Mouse (Mus musculus): ENCODE data around the gene Sec61b. TPM values are rescaled to one million over a fixed set of nuclear protein-coding genes. Genes with fewer than 3 reads are reported as not detected.
A peak's percentile ranks its signal among the peaks of the same experiment; 100 is the strongest.

Gene Sec61b
- total RNA-seq, 1 experiment from 2014 or later: 116 TPM

DNA sequence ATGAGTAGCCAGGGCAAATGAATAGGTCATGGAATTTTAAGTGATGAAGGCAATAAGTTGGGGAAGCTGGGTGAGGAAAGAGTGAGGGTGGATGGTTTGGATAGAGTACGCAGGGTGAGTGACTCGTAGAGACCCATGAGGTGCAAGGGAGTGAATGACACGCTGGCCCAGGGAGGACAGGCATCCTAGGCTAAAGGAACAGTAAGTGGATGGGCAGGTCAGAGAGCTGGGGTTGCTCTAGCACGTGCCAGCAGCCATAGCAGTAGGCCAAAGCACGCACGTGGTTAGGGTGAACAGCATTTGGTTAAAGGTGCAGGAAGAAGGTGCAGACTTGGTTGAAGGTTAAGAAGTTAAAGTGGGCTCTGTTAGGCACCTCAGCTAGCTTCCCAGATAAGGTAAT lies 3.1 kb downstream of the Sec61b start:
- no peak for ATAC-seq (replicated peaks; ENCODE audit: insufficient number of reproducible peaks, low FRiP score, low TSS enrichment, poor library complexity, severe bottlenecking)

GRCm38 (mm10) chr4:47480095-47480494 lies 5.6 kb downstream of the Sec61b start:
- ATAC-seq (replicated peaks; ENCODE audit: insufficient number of reproducible peaks, low FRiP score, low TSS enrichment, poor library complexity, severe bottlenecking): no peak

DNA sequence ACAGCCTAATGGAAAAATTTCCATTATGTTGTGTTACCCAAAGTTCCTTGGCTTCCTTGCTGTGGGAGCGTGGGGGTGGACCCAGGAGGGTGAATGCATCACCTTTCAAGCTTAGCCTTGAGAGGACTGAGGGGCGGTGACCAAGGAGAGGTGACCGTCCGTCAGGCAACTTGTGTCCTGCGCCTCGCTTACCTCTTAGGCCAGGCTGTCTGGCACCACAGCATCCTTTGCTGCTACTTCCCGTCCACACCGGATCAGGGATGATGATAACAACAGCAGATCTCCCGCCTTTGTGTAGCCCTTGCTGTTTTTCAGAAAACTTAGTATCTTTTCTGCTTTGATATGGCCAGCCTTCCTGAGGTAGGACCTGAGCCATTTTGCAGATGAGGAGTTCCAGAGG lies 6.1 kb downstream of the Sec61b start:
- no peak for ATAC-seq (replicated peaks; ENCODE audit: insufficient number of reproducible peaks, low FRiP score, low TSS enrichment, poor library complexity, severe bottlenecking)

DNA sequence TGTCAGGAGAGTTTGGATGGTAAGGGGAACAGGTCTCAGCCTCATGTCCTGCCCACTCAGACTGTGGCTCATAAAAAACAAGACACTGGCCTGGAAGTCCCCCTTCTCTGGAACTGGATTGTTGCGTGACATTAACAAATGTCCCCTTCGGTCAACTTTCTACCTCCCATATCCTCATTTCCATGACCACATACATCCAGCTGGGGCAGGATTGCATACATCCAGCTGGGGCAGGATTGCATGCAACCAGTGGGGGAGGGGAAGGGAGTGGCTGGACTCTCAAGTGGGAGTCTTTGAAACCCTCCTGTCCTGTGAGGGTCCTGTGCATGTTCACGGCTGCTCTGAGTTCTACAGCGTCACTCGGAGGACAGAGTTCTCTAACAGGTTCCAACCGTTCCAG lies 16.8 kb downstream of the Sec61b start:
- ATAC-seq (replicated peaks; ENCODE audit: insufficient number of reproducible peaks, low FRiP score, low TSS enrichment, poor library complexity, severe bottlenecking): no peak

DNA sequence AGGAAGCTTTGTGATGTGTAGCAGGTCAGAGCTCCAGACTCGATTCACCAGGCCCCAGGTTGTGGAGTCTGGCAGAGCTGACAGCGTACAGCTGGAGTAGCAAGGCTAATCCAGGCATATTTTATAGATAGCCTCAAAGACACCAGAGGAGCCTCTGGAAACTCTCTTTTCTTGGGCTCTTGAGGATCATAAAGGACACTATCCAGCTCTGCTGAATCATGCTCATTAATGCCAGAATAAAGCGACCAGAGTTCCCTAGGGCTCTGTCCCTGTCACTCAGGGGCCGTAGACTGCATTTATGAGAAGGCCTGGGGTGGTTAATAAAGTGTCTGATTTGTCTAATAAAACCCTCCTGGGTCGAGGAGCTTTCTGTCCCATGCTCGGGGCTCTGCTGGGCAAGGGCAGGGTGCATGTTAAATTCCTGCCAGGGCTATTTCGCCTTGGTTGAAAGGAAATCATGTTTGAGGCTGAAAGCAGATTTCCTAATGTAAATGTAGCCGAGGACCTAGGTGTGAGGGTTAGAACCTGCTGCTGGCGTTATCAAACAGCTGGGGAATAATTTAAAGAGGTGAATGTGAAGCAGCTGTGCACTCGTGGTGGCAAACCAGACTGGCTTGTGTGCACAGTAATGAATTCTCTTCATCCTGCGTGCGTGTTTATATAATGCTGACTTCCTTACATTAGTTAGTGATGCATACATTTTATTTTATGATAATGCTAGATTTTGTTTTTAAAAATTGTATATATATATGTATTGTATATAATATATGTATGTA lies 18.0 kb downstream of the Sec61b start:
- ATAC-seq (replicated peaks; ENCODE audit: insufficient number of reproducible peaks, low FRiP score, low TSS enrichment, poor library complexity, severe bottlenecking): no peak

- no peak for ATAC-seq (replicated peaks; ENCODE audit: insufficient number of reproducible peaks, low FRiP score, low TSS enrichment, poor library complexity, severe bottlenecking)
Observed at GRCm38 (mm10) chr4:47493456-47493855, 19.0 kb downstream of the Sec61b start.

GRCm38 (mm10) chr4:47494137-47494536 lies 19.7 kb downstream of the Sec61b start:
- ATAC-seq (replicated peaks; ENCODE audit: insufficient number of reproducible peaks, low FRiP score, low TSS enrichment, poor library complexity, severe bottlenecking): no peak

DNA sequence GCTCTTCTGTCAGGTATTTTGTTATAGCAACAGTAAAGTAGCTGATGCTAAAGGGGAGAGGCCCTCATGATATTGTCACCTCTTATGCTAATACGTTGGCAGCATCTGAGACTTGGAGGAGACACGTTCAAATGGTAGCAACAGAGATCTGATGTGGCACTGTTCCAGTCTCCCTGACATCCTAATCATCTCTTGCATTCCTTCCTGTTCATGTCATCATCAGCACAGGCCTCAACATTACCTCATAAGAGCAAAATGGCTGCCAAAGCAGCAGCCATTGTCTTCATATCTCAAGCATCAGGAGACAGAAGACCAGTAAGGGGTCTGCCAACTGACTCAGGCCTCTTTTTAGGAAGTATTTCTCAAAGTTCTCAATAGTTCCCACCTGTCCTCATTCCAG lies 20.2 kb downstream of the Sec61b start:
- no peak for ATAC-seq (replicated peaks; ENCODE audit: insufficient number of reproducible peaks, low FRiP score, low TSS enrichment, poor library complexity, severe bottlenecking)

GRCm38 (mm10) chr4:47497811-47498385 lies 23.4 kb downstream of the Sec61b start:
- ATAC-seq (replicated peaks; ENCODE audit: insufficient number of reproducible peaks, low FRiP score, low TSS enrichment, poor library complexity, severe bottlenecking): no peak

DNA sequence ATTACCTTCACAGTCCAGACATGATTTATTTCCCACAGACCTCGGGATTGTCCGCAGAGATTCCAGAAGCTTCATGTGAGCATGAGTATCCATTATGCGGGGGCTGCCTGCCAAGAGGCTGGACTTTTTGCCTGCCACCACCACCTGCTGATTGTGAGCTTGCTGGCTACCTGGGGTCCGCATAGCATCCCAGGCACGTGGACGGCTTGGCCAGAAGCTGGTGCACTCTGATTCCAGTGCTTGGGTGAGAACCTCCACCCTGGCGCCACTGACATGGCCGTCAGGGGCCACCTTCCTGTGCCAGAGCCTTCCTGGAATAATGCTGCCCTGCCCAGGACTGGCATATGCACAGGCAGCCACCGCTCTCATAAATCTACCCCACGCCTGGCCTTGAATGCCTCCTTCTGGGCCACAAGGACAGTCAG lies 24.7 kb downstream of the Sec61b start:
- no peak for ATAC-seq (replicated peaks; ENCODE audit: insufficient number of reproducible peaks, low FRiP score, low TSS enrichment, poor library complexity, severe bottlenecking)

GRCm38 (mm10) chr4:47502546-47502971 lies 28.1 kb downstream of the Sec61b start:
- ATAC-seq (replicated peaks; ENCODE audit: insufficient number of reproducible peaks, low FRiP score, low TSS enrichment, poor library complexity, severe bottlenecking): peak; percentile 68; the same call in 1 of the 2 replicates

DNA sequence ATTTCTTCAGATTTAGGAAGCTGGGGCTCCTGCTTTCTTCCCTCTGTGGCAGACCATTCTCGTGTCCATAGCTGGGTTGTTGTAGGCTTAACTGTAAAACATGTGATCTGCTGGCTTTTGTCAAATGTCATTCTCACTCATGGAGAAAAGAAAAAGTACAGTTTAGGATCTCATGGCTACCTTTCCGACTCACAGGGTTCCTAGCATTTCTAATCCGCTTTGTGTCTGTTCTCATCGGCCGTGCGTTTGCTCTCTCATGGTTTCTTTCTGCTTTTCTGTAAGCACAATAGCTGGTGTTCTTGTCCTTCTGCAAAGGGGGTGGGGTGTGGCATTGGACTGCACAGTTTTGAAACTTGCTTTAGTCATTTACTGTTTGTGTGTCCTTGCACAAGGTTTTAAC lies 28.6 kb downstream of the Sec61b start:
- ATAC-seq (replicated peaks; ENCODE audit: insufficient number of reproducible peaks, low FRiP score, low TSS enrichment, poor library complexity, severe bottlenecking): no peak

GRCm38 (mm10) chr4:47504841-47505517 lies 30.5 kb downstream of the Sec61b start:
- ATAC-seq (replicated peaks; ENCODE audit: insufficient number of reproducible peaks, low FRiP score, low TSS enrichment, poor library complexity, severe bottlenecking): no peak

- no peak for ATAC-seq (replicated peaks; ENCODE audit: insufficient number of reproducible peaks, low FRiP score, low TSS enrichment, poor library complexity, severe bottlenecking)
Observed at GRCm38 (mm10) chr4:47518551-47519181, 44.2 kb downstream of the Sec61b start.

DNA sequence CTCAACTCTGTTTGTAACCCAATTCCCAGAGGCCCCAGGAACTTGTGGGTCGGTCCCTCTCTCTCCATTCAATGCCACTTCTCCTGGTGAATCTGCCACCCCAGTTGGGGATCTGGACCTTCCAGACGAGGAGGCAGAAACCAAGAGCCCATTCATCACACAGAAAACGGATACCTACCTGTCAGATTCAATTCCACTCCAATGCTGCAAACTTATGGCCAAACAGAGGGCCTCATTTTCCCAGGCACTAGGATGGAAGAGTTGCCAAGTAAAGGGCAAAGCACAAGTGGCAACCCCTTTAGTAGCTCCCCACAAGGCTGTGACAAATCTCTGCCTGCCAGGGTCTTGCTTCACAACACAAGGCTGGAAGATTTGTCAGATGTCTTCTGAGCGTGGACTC lies 45.6 kb downstream of the Sec61b start:
- no peak for ATAC-seq (replicated peaks; ENCODE audit: insufficient number of reproducible peaks, low FRiP score, low TSS enrichment, poor library complexity, severe bottlenecking)

- no peak for ATAC-seq (replicated peaks; ENCODE audit: insufficient number of reproducible peaks, low FRiP score, low TSS enrichment, poor library complexity, severe bottlenecking)
Observed at GRCm38 (mm10) chr4:47521884-47522605, 47.6 kb downstream of the Sec61b start.

GRCm38 (mm10) chr4:47529866-47530265 lies 55.4 kb downstream of the Sec61b start:
- no peak for ATAC-seq (replicated peaks; ENCODE audit: insufficient number of reproducible peaks, low FRiP score, low TSS enrichment, poor library complexity, severe bottlenecking)
